Mouse (Mus musculus): ENCODE measurements at regions not wholly inside any gene's neighbourhood (a gene's known extent, or its start where the extent isn't known, plus 50 kb on each side); places are given as distances from the start of the nearest gene placed in this dataset.

GRCm38 (mm10) chr7:70105024-70105423, 261.5 kb downstream of the Nr2f2 start:
- Histone ChIP-seq H3K36me3 (no peaks in the 10 kb centered on the region), H3K27ac (no peak overlapping the region), H3K27me3 (no peaks in the 10 kb centered on the region), H3K4me1 (no peaks in the 10 kb centered on the region; the same call in 1 of the 2 replicates), H3K4me3 (no peak overlapping the region), H3K4me2 (replicated peaks) (no peak overlapping the region), H3K9me3 (no peaks in the 10 kb centered on the region), H3K9ac (no peak overlapping the region)
- no peak for ATAC-seq (ENCODE audit: insufficient number of reproducible peaks, insufficient read depth, low FRiP score, low TSS enrichment)
- 10% methylated on average over 2 of the region's 2 CpGs for WGBS

DNA sequence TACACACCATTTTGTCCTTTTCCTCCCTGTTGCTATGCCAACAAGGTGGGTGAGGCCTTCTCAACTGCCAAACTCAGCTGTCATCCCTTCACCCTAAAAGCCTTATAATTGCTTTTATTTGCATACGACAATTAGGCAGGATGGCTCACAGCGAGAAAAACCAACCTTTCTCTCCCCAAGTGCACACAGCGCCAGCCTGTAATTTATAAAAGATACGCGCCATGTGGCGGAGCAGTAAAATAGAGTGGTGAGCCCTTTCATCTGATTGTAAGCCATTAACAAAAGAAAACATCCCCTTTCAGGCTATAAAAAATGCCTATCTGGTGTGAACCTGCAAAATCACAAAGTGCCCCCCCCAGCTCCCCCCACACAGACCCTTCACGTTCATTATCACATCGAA, 262.0 kb downstream of the Nr2f2 start:
- 44% methylated on average over 8 of the region's 8 CpGs for WGBS
- Histone ChIP-seq H3K27me3 (no peaks in the 10 kb centered on the region), H3K9me3 (no peaks in the 10 kb centered on the region), H3K27ac (no peak overlapping the region), H3K4me2 (replicated peaks) (no peak overlapping the region), H3K9ac (no peak overlapping the region), H3K4me3 (no peak overlapping the region), H3K4me1 (no peaks in the 10 kb centered on the region; the same call in 1 of the 2 replicates), H3K36me3 (no peaks in the 10 kb centered on the region)
- ATAC-seq (ENCODE audit: insufficient number of reproducible peaks, insufficient read depth, low FRiP score, low TSS enrichment), result no peak

- H3K9ac ChIP-seq, result no peak overlapping the region
- no peaks in the 10 kb centered on the region for H3K4me1 ChIP-seq
- 76% methylated on average over 5 of the region's 5 CpGs for WGBS
- no peaks in the 10 kb centered on the region for H3K36me3 ChIP-seq
- H3K9me3 ChIP-seq, result no peaks in the 10 kb centered on the region
- no peak for ATAC-seq (ENCODE audit: insufficient number of reproducible peaks, insufficient read depth, low FRiP score, low TSS enrichment)
- no peak overlapping the region for H3K27ac ChIP-seq
- no peak overlapping the region for H3K4me3 ChIP-seq
- H3K27me3 ChIP-seq, result no peaks in the 10 kb centered on the region
- no peak overlapping the region for H3K4me2 ChIP-seq (replicated peaks)
Measured at GRCm38 (mm10) chr7:70103680-70104079, 262.9 kb downstream of the Nr2f2 start.

DNA sequence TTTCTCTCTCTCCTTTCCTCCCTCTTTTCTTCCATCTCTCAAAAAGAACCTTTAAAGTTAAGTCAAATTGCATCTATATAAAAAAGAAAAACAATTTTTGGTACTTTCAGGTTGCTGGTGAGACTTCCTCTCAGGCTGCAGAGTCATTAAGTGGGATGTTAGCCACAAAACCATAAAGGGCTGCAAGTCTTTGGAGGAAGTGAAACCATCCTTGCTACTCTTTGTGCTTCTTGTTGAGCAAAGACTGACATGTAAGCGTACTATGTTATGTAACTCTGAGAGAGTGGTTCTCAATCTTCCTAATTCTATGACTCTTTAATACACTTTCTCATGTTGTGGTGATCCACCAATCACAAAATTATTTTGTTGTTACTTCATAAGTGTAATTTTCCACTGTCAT, 267.5 kb downstream of the Nr2f2 start:
- no peak overlapping the region for H3K4me3 ChIP-seq
- 91% methylated on average over 1 of the region's 1 CpGs for WGBS
- no peaks in the 10 kb centered on the region for H3K9me3 ChIP-seq
- H3K36me3 ChIP-seq, result no peaks in the 10 kb centered on the region
- ATAC-seq (ENCODE audit: insufficient number of reproducible peaks, insufficient read depth, low FRiP score, low TSS enrichment), result no peak
- no peaks in the 10 kb centered on the region for H3K4me1 ChIP-seq
- no peak overlapping the region for H3K27ac ChIP-seq
- no peaks in the 10 kb centered on the region for H3K27me3 ChIP-seq
- no peak overlapping the region for H3K9ac ChIP-seq
- no peak overlapping the region for H3K4me2 ChIP-seq (replicated peaks)

- no peak overlapping the region for H3K9ac ChIP-seq
- WGBS, result 68% methylated on average over 21 of the region's 21 CpGs
- H3K9me3 ChIP-seq, result no peaks in the 10 kb centered on the region
- H3K4me2 ChIP-seq (replicated peaks), result no peak overlapping the region
- no peak overlapping the region for H3K27ac ChIP-seq
- no peaks in the 10 kb centered on the region for H3K4me1 ChIP-seq
- H3K27me3 ChIP-seq, result no peaks in the 10 kb centered on the region
- ATAC-seq (ENCODE audit: insufficient number of reproducible peaks, insufficient read depth, low FRiP score, low TSS enrichment), result no peak
- no peak overlapping the region for H3K4me3 ChIP-seq
- no peaks in the 10 kb centered on the region for H3K36me3 ChIP-seq
Measured at GRCm38 (mm10) chr7:70093916-70094784, 272.4 kb downstream of the Nr2f2 start.

- H3K4me2 ChIP-seq (replicated peaks), result no peak overlapping the region
- H3K27ac ChIP-seq, result no peak overlapping the region
- no peaks in the 10 kb centered on the region for H3K9me3 ChIP-seq
- whole genome bisulfite sequencing, result 96% methylated on average over 2 of the region's 2 CpGs
- H3K4me1 ChIP-seq, result no peaks in the 10 kb centered on the region
- no peaks in the 10 kb centered on the region for H3K36me3 ChIP-seq
- H3K9ac ChIP-seq, result no peak overlapping the region
- no peak overlapping the region for H3K4me3 ChIP-seq
- no peaks in the 10 kb centered on the region for H3K27me3 ChIP-seq
- no peak for ATAC-seq (ENCODE audit: insufficient number of reproducible peaks, insufficient read depth, low FRiP score, low TSS enrichment)
Measured at GRCm38 (mm10) chr7:70092089-70092488, 274.4 kb downstream of the Nr2f2 start.

GRCm38 (mm10) chr7:70089121-70089520, 277.4 kb downstream of the Nr2f2 start:
- no peaks in the 10 kb centered on the region for H3K27me3 ChIP-seq
- no peak overlapping the region for H3K4me2 ChIP-seq (replicated peaks)
- H3K4me1 ChIP-seq, result no peaks in the 10 kb centered on the region
- WGBS, result 30% methylated on average over 5 of the region's 5 CpGs
- H3K36me3 ChIP-seq, result no peaks in the 10 kb centered on the region
- no peak overlapping the region for H3K9ac ChIP-seq
- H3K4me3 ChIP-seq, result no peak overlapping the region
- H3K9me3 ChIP-seq, result no peaks in the 10 kb centered on the region
- no peak overlapping the region for H3K27ac ChIP-seq
- ATAC-seq (ENCODE audit: insufficient number of reproducible peaks, insufficient read depth, low FRiP score, low TSS enrichment), result no peak

GRCm38 (mm10) chr7:70069662-70070061, 296.9 kb downstream of the Nr2f2 start:
- H3K4me1 ChIP-seq, result peaks cover 13% of the 10 kb centered on the region
- no peak overlapping the region for H3K4me3 ChIP-seq
- H3K36me3 ChIP-seq, result no peaks in the 10 kb centered on the region
- 0 out of 2 replicates have a peak, but pooled peaks cover 2% of the 10 kb centered on the region for H3K27me3 ChIP-seq
- H3K9me3 ChIP-seq, result no peaks in the 10 kb centered on the region
- ATAC-seq (ENCODE audit: insufficient number of reproducible peaks, insufficient read depth, low FRiP score, low TSS enrichment), result no peak
- H3K27ac ChIP-seq, result no peak overlapping the region
- H3K9ac ChIP-seq, result no peak overlapping the region
- no peak overlapping the region for H3K4me2 ChIP-seq (replicated peaks)
- 43% methylated on average over 1 of the region's 1 CpGs for WGBS

DNA sequence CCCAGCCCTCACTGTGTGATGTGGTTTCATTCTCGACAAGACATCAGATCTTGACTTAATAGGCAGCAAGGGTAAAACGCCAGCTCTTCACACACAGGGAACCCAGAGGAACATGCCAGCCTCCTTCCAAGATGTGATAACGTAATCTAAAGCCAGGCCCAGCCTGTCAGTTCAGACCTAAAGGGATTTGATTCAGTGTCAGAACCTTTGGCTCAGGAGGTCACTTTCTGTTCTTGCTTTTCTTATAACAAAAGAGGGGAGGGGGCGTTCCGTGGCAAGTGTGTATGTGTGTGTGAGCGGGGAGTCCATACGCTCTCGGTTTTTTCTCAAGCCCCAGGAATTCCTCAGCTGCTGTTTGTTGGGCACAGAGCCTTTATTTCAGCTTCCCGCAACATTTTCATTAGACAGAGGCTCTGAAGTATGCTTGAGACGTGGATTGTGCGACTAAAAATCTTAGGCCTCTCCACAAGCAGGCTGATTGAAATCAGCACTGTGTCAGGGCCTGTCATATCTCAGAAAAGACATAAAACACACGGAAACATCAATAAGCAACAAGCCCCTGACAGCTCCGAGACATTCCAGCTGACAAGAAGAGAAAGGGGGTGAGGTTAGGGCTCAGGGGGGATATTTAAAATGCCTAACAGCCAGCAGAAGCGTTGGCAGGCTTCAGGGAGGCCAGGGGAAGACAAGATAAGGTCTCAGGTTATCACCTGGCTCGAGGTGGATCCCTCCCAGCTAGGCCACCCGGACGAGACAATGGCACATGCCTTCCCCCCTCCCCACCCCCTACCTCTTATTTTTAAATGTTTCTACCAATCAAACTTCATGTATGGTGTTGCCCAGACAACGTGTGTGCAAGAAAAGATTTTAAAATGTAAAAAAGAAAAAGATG, 298.5 kb downstream of the Nr2f2 start:
- Histone ChIP-seq H3K27me3 (0 out of 2 replicates have a peak, but pooled peaks cover 2% of the 10 kb centered on the region), H3K36me3 (no peaks in the 10 kb centered on the region), H3K9ac (no peak overlapping the region), H3K4me2 (replicated peaks) (peak overlapping the region; percentile 25), H3K4me3 (no peak overlapping the region), H3K4me1 (peaks cover 13% of the 10 kb centered on the region), H3K9me3 (no peaks in the 10 kb centered on the region), H3K27ac (peak overlapping the region; percentile 36; the same call in 1 of the 2 replicates)
- 19% methylated on average over 18 of the region's 18 CpGs for WGBS
- 0 out of 2 replicates have a peak, but pooled peaks have one; percentile 15 for ATAC-seq (ENCODE audit: insufficient number of reproducible peaks, insufficient read depth, low FRiP score, low TSS enrichment)

DNA sequence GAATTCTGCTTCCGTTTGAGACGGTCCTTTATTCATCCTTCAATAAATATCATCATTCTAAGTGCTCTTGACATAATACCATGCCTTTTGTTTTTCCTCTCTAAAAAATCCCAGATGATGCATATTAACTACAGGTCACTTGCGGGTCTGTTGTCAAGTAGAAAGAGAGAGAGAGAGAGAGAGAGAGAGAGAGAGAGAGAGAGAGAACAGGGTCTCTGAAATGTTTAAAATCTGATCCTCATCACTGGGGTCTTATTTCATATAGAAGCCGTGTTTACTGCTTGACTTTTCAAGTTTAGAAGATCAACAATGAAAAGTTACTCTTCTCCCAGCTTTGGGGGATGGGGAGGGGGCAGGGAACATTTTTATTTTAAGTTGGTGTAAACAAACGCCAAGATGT, 299.5 kb downstream of the Nr2f2 start:
- Histone ChIP-seq H3K27ac (no peak overlapping the region), H3K9me3 (no peaks in the 10 kb centered on the region), H3K4me3 (no peak overlapping the region), H3K4me2 (replicated peaks) (0 out of 2 replicates have a peak overlapping the region, but pooled peaks have one; percentile 25), H3K9ac (no peak overlapping the region), H3K4me1 (peaks cover 13% of the 10 kb centered on the region), H3K27me3 (0 out of 2 replicates have a peak, but pooled peaks cover 2% of the 10 kb centered on the region), H3K36me3 (no peaks in the 10 kb centered on the region)
- ATAC-seq (ENCODE audit: insufficient number of reproducible peaks, insufficient read depth, low FRiP score, low TSS enrichment), result no peak
- 38% methylated on average over 5 of the region's 5 CpGs for WGBS

- 86% methylated on average over 7 of the region's 7 CpGs for WGBS
- Histone ChIP-seq H3K4me3 (no peak overlapping the region), H3K27ac (no peak overlapping the region), H3K4me2 (replicated peaks) (no peak overlapping the region), H3K9me3 (no peaks in the 10 kb centered on the region), H3K9ac (no peak overlapping the region), H3K36me3 (no peaks in the 10 kb centered on the region), H3K27me3 (0 out of 2 replicates have a peak, but pooled peaks cover 2% of the 10 kb centered on the region), H3K4me1 (peaks cover 13% of the 10 kb centered on the region)
- no peak for ATAC-seq (ENCODE audit: insufficient number of reproducible peaks, insufficient read depth, low FRiP score, low TSS enrichment)
Measured at GRCm38 (mm10) chr7:70066448-70066847, 300.1 kb downstream of the Nr2f2 start.
